Mouse (Mus musculus): ENCODE results near the gene Ina.

- peak; percentile 95 for TF ChIP-seq POLR2A (IDR thresholded peaks at IDR 0.05; ENCODE audit: borderline replicate concordance, extremely low read depth, insufficient read depth, insufficient read length, poor library complexity, severe bottlenecking)
- no peak for TF ChIP-seq CTCF (IDR thresholded peaks at IDR 0.05; ENCODE audit: borderline replicate concordance, extremely low read depth, insufficient read depth, insufficient read length)
These were observed 52.8 kb downstream of the Ina start, which contains the start of gene Taf5 for GRCm38 (mm10) chr19:47067096-47067882.

All from brain, embryonic 14.5 days (tissue).